Mouse (Mus musculus): ENCODE measurements around the gene G2e3. TPM values are rescaled to one million over a fixed set of nuclear protein-coding genes. Genes with fewer than 3 reads are reported as not detected.
A peak's percentile ranks its signal among the peaks of the same experiment; 100 is the strongest.

G2e3 gene
- total and polyA plus RNA-seq, 2 experiments from 2014 or later = 11.7 to 39.7 TPM

GRCm38 (mm10) chr12:51403987-51404586 lies 56.2 kb downstream of the G2e3 start:
- Histone ChIP-seq H3K27ac (ENCODE audit: low read depth, low read length) (no peak overlapping the region), H3K4me1 (ENCODE audit: insufficient read depth) (no peaks in the 10 kb centered on the region), H3K27me3 (ENCODE audit: insufficient read depth, low read length) (no peaks in the 10 kb centered on the region), H3K4me3 (ENCODE audit: low read depth, low read length) (no peak overlapping the region), H3K36me3 (ENCODE audit: insufficient read depth) (peaks cover 28% of the 10 kb centered on the region), H3K9me3 (ENCODE audit: low read length) (no peaks in the 10 kb centered on the region), H3K9ac (no peak overlapping the region), H3K4me2 (ENCODE audit: low read depth) (no peak overlapping the region)
- peak; percentile 44 for TF ChIP-seq CTCF (IDR thresholded peaks at IDR 0.05; ENCODE audit: low read depth)
- WGBS = 66% methylated on average over 4 of the region's 4 CpGs
- peak; percentile 6 for DNase-seq
- ATAC-seq = no peak

GRCm38 (mm10) chr12:51411362-51411761 lies 63.5 kb downstream of the G2e3 start:
- no peak for ATAC-seq
- no peaks in the 10 kb centered on the region for H3K4me1 ChIP-seq (ENCODE audit: insufficient read depth)
- no peaks in the 10 kb centered on the region for H3K9me3 ChIP-seq (ENCODE audit: low read length)
- H3K9ac ChIP-seq = no peak overlapping the region
- peaks cover 21% of the 10 kb centered on the region for H3K36me3 ChIP-seq (ENCODE audit: insufficient read depth)
- H3K4me2 ChIP-seq (ENCODE audit: low read depth) = no peak overlapping the region
- H3K4me3 ChIP-seq (ENCODE audit: low read depth, low read length) = no peak overlapping the region
- WGBS = 93% methylated on average over 4 of the region's 4 CpGs
- no peak for DNase-seq
- no peaks in the 10 kb centered on the region for H3K27me3 ChIP-seq (ENCODE audit: insufficient read depth, low read length)
- TF ChIP-seq CTCF (IDR thresholded peaks at IDR 0.05; ENCODE audit: low read depth) = no peak
- no peak overlapping the region for H3K27ac ChIP-seq (ENCODE audit: low read depth, low read length)

Other genes with a start within 250 kb of the G2e3 start
- gene Scfd1, start 29.4 kb downstream of the G2e3 start, total RNA-seq (2014; rRNA removed) = 54.4 and 59.6 TPM in 2 replicates
- 62.4 and 67.5 TPM in 2 replicates for gene Scfd1, start 29.4 kb downstream of the G2e3 start, polyA plus RNA-seq (2015; fragmentation: Nextera tagmentation; extraction: Ambion mirVana)
- 14.2 and 18.2 TPM in 2 replicates for gene Coch, start 245.3 kb downstream of the G2e3 start, total RNA-seq (2014; rRNA removed)
- gene Coch, start 245.3 kb downstream of the G2e3 start, polyA plus RNA-seq (2015; fragmentation: Nextera tagmentation; extraction: Ambion mirVana) = 10.5 and 13.4 TPM in 2 replicates

Data from forebrain, postnatal 0 days (tissue).